Mouse (Mus musculus) gastrocnemius, adult 18-20 months (tissue): ENCODE measurements around the gene Oprl1. TPM values are rescaled to one million over a fixed set of nuclear protein-coding genes. Genes with fewer than 3 reads are reported as not detected.

Source experiments
- DNase-seq: peaks from one replicate; pipeline ENCODE4 v3.0.0; 2021; ENCODE audit warnings: low spot score
- total RNA-seq, 2 experiments: library from RNA; stranded (reverse); gene quantifications; 2 replicates each; pipeline ENCODE4 v1.2.3; 2021

Oprl1 gene
- total RNA-seq, 2 experiments from 2014 or later: not detected

GRCm38 (mm10) chr2:181764600-181764999 lies 49.8 kb downstream of the Oprl1 start:
- no peak for DNase-seq

DNA sequence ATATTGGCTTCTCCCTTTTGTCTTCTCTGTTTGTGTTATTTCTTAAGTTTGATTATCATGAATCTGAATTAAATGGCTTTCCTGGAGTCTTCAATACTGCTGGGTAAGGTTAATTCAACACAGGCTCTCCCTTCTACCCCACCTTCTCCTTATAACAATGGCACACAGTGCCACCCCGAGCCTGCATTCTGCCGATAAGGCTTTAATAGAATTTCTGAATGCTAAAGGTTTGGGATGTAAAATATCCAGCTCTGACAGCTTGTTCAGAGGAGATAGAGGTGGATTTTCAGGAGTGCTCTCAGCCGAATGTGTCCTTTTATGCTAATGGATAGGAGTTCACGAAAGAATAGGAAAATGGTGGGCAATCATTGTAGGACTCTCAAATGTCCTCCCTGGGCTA lies 50.4 kb downstream of the Oprl1 start:
- DNase-seq: no peak

DNA sequence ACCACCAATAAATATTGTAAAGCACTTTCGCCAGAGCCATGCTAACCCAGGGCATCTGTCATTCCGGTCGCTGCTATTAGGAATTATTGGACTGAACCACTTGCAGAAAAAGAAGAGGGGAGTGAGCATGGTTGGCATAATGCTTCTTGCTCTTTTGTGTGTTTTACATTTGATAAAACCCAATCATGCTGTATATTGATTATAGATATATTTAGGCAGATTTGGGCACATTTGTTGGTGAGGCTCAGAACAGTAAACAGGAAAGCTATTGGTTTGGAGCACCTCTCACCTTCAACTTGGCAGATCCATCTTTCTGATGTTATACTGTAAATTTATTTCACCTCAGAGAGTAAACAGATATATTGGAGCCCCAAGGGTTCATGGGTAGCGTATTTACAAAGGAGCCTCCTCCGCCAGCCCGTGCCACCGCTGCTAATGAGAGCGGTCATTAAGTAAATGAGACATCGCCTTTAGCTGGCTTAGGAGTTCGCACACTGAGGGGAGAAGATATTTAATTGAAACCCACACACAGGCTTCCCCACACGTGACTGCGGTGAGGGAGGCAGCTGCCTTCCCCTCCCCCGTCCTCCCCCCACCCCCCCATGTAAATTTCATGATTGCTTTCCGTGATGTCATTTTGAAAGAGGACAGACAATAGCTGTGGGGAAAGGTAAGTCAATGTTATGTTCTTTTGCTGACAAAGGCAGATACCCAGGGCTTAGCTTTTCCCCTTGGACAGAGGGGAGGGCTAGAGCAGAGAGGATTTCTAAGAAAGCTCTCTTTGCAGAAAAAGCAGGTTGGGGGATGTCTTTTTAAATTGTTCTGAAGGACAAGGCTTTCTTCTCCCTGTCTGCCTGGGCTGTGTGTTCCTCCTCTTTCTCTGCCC lies 52.1 kb downstream of the Oprl1 start:
- DNase-seq: no peak

DNA sequence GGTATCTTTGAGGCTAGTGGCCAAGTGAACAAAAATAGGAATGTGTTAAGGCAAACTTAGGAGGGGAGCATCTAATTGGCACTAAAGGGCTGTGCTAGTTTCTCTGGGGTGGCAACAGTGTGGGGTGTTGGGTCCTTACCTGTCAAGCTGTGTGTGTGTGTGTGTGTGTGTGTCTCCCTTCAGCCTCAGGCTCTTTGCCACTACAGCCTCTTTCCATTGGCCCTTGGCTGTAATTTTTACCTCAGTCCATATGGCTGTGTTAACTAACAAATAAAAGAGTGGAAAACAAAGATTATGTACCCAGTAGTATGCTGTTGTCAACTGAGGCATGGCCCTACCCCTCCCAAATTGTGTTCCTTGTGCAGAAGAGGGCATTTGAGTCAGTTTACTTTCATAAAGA lies 53.6 kb downstream of the Oprl1 start:
- DNase-seq: no peak

DNA sequence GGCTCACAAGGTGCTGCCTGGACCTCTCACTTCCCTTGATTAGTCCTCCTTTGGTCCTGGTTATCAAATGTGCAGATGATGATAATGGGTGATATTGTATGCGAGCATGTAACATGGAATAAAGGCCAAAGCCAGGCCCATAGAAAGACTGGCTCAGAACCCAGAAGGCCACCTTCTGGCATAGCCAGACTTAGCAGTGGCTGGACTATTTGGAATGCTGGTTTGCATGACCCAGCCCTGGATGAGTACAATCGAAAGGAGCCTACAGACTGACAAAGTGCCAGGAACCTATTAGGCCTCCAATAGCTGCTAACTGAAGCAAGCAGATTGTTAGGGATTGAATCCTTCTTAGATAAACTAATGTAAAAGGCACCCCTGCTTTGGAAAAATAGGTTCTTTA lies 54.6 kb downstream of the Oprl1 start:
- no peak for DNase-seq

Other genes starting within 250 kb of the Oprl1 start
- gene Abhd16b, start 221.8 kb upstream of the Oprl1 start, total RNA-seq: not detected
- gene Tpd52l2, start 217.9 kb upstream of the Oprl1 start, total RNA-seq: 10 to 100 TPM; 48.9 to 51.1 TPM
- gene Dnajc5, start 194.5 kb upstream of the Oprl1 start, total RNA-seq: 10 to 100 TPM; 42.2 to 47.7 TPM
- gene Uckl1, start 130.1 kb upstream of the Oprl1 start, total RNA-seq: 10 to 100 TPM; 23.2 to 23.4 TPM
- gene Prpf6, start 123.1 kb upstream of the Oprl1 start, total RNA-seq: 10 to 100 TPM; 30.8 to 34.2 TPM
- gene Zfp512b, start 122.2 kb upstream of the Oprl1 start, total RNA-seq: 10 to 100 TPM; 13.5 to 18.0 TPM
- 1 to 10 TPM; 1.3 to 3.2 TPM for gene Samd10, start 115.8 kb upstream of the Oprl1 start, total RNA-seq
- not detected for gene Gm29797, start 58.0 kb upstream of the Oprl1 start, total RNA-seq
- 10 to 100 TPM in 1 of 2 experiments, 1 to 10 TPM in 1; 9.7 to 22.1 TPM for gene Sox18, start 43.4 kb upstream of the Oprl1 start, total RNA-seq
- gene Tcea2, start 34.7 kb upstream of the Oprl1 start, total RNA-seq: 1 to 10 TPM; 6.6 to 6.9 TPM
- gene Rgs19, start 21.0 kb upstream of the Oprl1 start, total RNA-seq: 1 to 10 TPM; 2.4 to 4.3 TPM
- gene Lkaaear1, start 16.6 kb upstream of the Oprl1 start, total RNA-seq: not detected
- not detected for gene Myt1, start 48.3 kb downstream of the Oprl1 start, total RNA-seq
- gene Pcmtd2, start 122.8 kb downstream of the Oprl1 start, total RNA-seq: 10 to 100 TPM; 41.5 to 45.8 TPM
- gene Polr3k, start 149.3 kb downstream of the Oprl1 start, total RNA-seq: 10 to 100 TPM in 1 of 2 experiments, 1 to 10 TPM in 1; 8.5 to 10.8 TPM